In genomic region chr11:98265039-98265438, GRCm38 (mm10) we compare ENCODE assay signal across 9 mouse cellular contexts.
DNase-seq lines count a peak whose midpoint lies in the region; TF ChIP-seq lines count a peak whose summit lies in the region.
"Had no signal": no experiment of that assay in that cellular context is flagged by ENCODE, and none has a peak within 500 bp of the region (broad histone marks: within the 10 kb centered on the region; RNA-seq: fewer than 3 reads in every experiment).

No protein-coding gene starts in this region.

- peak; percentile 62 for TF ChIP-seq CTCF in bone marrow, adult 2 months (IDR thresholded peaks at IDR 0.05; ENCODE audit: control insufficient read depth, insufficient read depth, low read length)
- peak; percentile 59; the same call in 1 of the 2 replicates for TF ChIP-seq CTCF in embryonic fibroblast, embryonic 13.5 days (IDR thresholded peaks at IDR 0.05; ENCODE audit: borderline replicate concordance, insufficient read depth, low read length)

- no peak overlapping the region for H3K4me3 ChIP-seq in bone marrow, adult 2 months (replicated peaks; ENCODE audit: control insufficient read depth, low read depth, low read length)
- no peak overlapping the region for H3K4me3 ChIP-seq in embryonic fibroblast, embryonic 13.5 days (ENCODE audit: insufficient read depth, low read length)
- H3K4me3 ChIP-seq: megakaryocyte, embryonic 14.5 days had no signal

- H3K4me1 ChIP-seq in bone marrow, adult 2 months (ENCODE audit: control insufficient read depth, insufficient read depth, low read length): no peaks in the 10 kb centered on the region
- peaks cover 2% of the 10 kb centered on the region; the same call in 1 of the 2 replicates for H3K4me1 ChIP-seq in embryonic fibroblast, embryonic 13.5 days (ENCODE audit: control insufficient read depth, insufficient read depth, low read length)
- H3K4me1 ChIP-seq: megakaryocyte, embryonic 14.5 days had no signal

- no peak overlapping the region for H3K27ac ChIP-seq in bone marrow, adult 2 months (ENCODE audit: control insufficient read depth, insufficient read depth, low read depth, low read length, poor library complexity)
- no peak overlapping the region for H3K27ac ChIP-seq in embryonic fibroblast, embryonic 13.5 days (ENCODE audit: insufficient read depth, low read length)

- DNase-seq in MEL-GATA-1-ER (ENCODE audit: extremely low read depth, low read depth): peak; percentile 28
- peak; percentile 78 for DNase-seq in heart, adult 8-10 months (ENCODE audit: low spot score)
- peak; percentile 77 to 95 for DNase-seq in layer of hippocampus, adult 18-20 months (ENCODE audit: low spot score in 2 of 2)
- DNase-seq in lung, postnatal 14 days: peak; percentile 87
- peak; percentile 38 for DNase-seq in skeletal muscle tissue, adult 2 months (ENCODE audit: low read depth, low spot score)
- peak; percentile 55 for DNase-seq in yolk sac, embryonic 10.5 days (ENCODE audit: low spot score)

- no peak for TF ChIP-seq POLR2A in bone marrow, adult 2 months (IDR thresholded peaks at IDR 0.05; ENCODE audit: borderline replicate concordance, control insufficient read depth, low read depth, low read length)
- no peak for TF ChIP-seq POLR2A in embryonic fibroblast, embryonic 13.5 days (IDR thresholded peaks at IDR 0.05; ENCODE audit: low read depth, low read length)

- WGBS in bone marrow, adult 2 months: 13% methylated on average over 2 of the region's 2 CpGs

Comparison
In these comparisons a context has a peak if more than half of its experiments do, and no peak if none do; other contexts are left out.
1. DNase-seq: peak in every context shown above with its lines; median percentile 87 in lung, postnatal 14 days; 86 in layer of hippocampus, adult 18-20 months; 78 in heart, adult 8-10 months; 55 in yolk sac, embryonic 10.5 days; 38 in skeletal muscle tissue, adult 2 months; 28 in MEL-GATA-1-ER.